In genomic region chr4:120747941-120748866, GRCm38 (mm10) we compare ENCODE assay signal across 8 mouse cellular contexts. TPM values are rescaled to one million over a fixed set of nuclear protein-coding genes. Genes with fewer than 3 reads are reported as not detected.
DNase-seq lines count a peak whose midpoint lies in the region; ATAC-seq and TF ChIP-seq lines count a peak whose summit lies in the region.

TSS of gene Kcnq4 (minus strand) at chr4:120748612.

- TF ChIP-seq EP300 in ES-Bruce4 (IDR thresholded peaks at IDR 0.05; ENCODE audit: insufficient read depth, low read depth, low read length), result no peak
- TF ChIP-seq EP300 in liver, postnatal 0 days (IDR thresholded peaks at IDR 0.05; ENCODE audit: low read depth), result no peak

- peaks cover 2% of the 10 kb centered on the region for H3K4me1 ChIP-seq in ES-Bruce4 (ENCODE audit: control insufficient read depth, insufficient read depth, low read length)
- peaks cover 9% of the 10 kb centered on the region for H3K4me1 ChIP-seq in liver, postnatal 0 days (ENCODE audit: insufficient read depth)
- no peaks in the 10 kb centered on the region for H3K4me1 ChIP-seq in thymus, adult 2 months (replicated peaks; ENCODE audit: control insufficient read depth, insufficient read depth, low read length)

- H3K27ac ChIP-seq in ES-Bruce4 (ENCODE audit: insufficient read depth, low read length), result no peak within 1 kb of the TSS
- H3K27ac ChIP-seq in liver, postnatal 0 days (ENCODE audit: low read depth), result no peak within 1 kb of the TSS
- no peak within 1 kb of the TSS for H3K27ac ChIP-seq in thymus, adult 2 months (ENCODE audit: control insufficient read depth, insufficient read depth, low read length)

- peaks cover 8% of the 10 kb centered on the region for H3K27me3 ChIP-seq in ES-Bruce4 (ENCODE audit: control insufficient read depth, insufficient read depth, low read length, poor library complexity, severe bottlenecking)
- peaks cover 59% of the 10 kb centered on the region for H3K27me3 ChIP-seq in liver, postnatal 0 days (ENCODE audit: insufficient read depth, low read length)
- H3K27me3 ChIP-seq in thymus, adult 2 months (ENCODE audit: control insufficient read depth, insufficient read depth, low read length), result peaks cover 12% of the 10 kb centered on the region; the same call in 1 of the 2 replicates

- no peak for ATAC-seq in liver, postnatal 0 days
- no peak for ATAC-seq in frontal cortex, adult (ENCODE audit: low TSS enrichment)

- peak; percentile 23 for DNase-seq in embryo, embryonic 11 days
- DNase-seq in embryo, embryonic 9.5 days (ENCODE audit: extremely low spot score), result no peak
- DNase-seq in gastrocnemius, postnatal 36 days, result peak in 1 of 2 experiments; percentile 9
- DNase-seq in liver, postnatal 0 days, result no peak
- DNase-seq in thymus, postnatal 36 days, result no peak
- no peak for DNase-seq in thymus, adult 2 months

- peak within 1 kb of the TSS; percentile 79 for H3K4me2 ChIP-seq in liver, postnatal 0 days (ENCODE audit: low read depth, low read length)

- WGBS in liver, postnatal 0 days (ENCODE audit: insufficient replicate concordance), result 3% methylated on average over 41 of the region's 42 CpGs
- 9% methylated on average over 42 of the region's 42 CpGs for WGBS in thymus, adult 2 months

- peak within 1 kb of the TSS; percentile 81 for H3K9ac ChIP-seq in ES-Bruce4 (ENCODE audit: low read depth, poor library complexity, severe bottlenecking)
- H3K9ac ChIP-seq in liver, postnatal 0 days (replicated peaks), result no peak within 1 kb of the TSS

- H3K4me3 ChIP-seq in ES-Bruce4 (ENCODE audit: low read depth, low read length), result peak within 1 kb of the TSS; percentile 75
- peak within 1 kb of the TSS; percentile 54 for H3K4me3 ChIP-seq in liver, postnatal 0 days (ENCODE audit: low read depth, low read length)
- no peak within 1 kb of the TSS for H3K4me3 ChIP-seq in thymus, adult 2 months (ENCODE audit: control insufficient read depth, insufficient read depth, low read length)

- no peak for TF ChIP-seq CTCF in ES-Bruce4 (IDR thresholded peaks at IDR 0.05; ENCODE audit: low read depth, low read length)
- no peak for TF ChIP-seq CTCF in liver, postnatal 0 days (IDR thresholded peaks at IDR 0.05; ENCODE audit: low read depth)
- TF ChIP-seq CTCF in thymus, adult 2 months (IDR thresholded peaks at IDR 0.05; ENCODE audit: borderline replicate concordance, control insufficient read depth, extremely low read depth, insufficient read depth, low read length, poor library complexity), result no peak

- no peak for TF ChIP-seq POLR2A in ES-Bruce4 (IDR thresholded peaks at IDR 0.05; ENCODE audit: insufficient read depth, low read length)
- no peak for TF ChIP-seq POLR2A in thymus, adult 2 months (IDR thresholded peaks at IDR 0.05; ENCODE audit: control insufficient read depth, extremely low read depth, insufficient read depth, low read length, poor library complexity)

- intact Hi-C loops in gastrocnemius, postnatal 36 days (cut with DNase I), result no loop called here

- no peaks in the 10 kb centered on the region for H3K36me3 ChIP-seq in ES-Bruce4 (ENCODE audit: control insufficient read depth, insufficient read depth, low read length, poor library complexity, severe bottlenecking)
- H3K36me3 ChIP-seq in liver, postnatal 0 days (replicated peaks; ENCODE audit: insufficient read depth, low read length), result no peaks in the 10 kb centered on the region
- no peaks in the 10 kb centered on the region for H3K36me3 ChIP-seq in thymus, adult 2 months (ENCODE audit: control insufficient read depth, insufficient read depth, low read length)

- H3K9me3 ChIP-seq in ES-Bruce4 (replicated peaks; ENCODE audit: control insufficient read depth, insufficient read depth, low read length, poor library complexity, severe bottlenecking), result no peaks in the 10 kb centered on the region
- H3K9me3 ChIP-seq in liver, postnatal 0 days (ENCODE audit: low read length), result no peaks in the 10 kb centered on the region

RNA-seq across cellular contexts. Expression of gene Kcnq4, which starts in this region (rescaled TPM):
- polyA plus RNA-seq in ES-Bruce4 (2011; ENCODE audit: insufficient read depth, insufficient read length, low read depth, missing spikeins), result 2.5 and 3.2 TPM in 2 replicates
- 10 to 100 TPM; 18.6 to 18.9 TPM for total RNA-seq in gastrocnemius, postnatal 36 days (2021)
- 0.14 and 0.20 TPM in 2 replicates for polyA plus RNA-seq in liver, postnatal 0 days (2015; fragmentation: Nextera tagmentation; extraction: Ambion mirVana)
- 1.1 and 2.0 TPM in 2 replicates for polyA plus RNA-seq in thymus, adult 2 months (2012; rRNA removed)
